Mouse (Mus musculus) yolk sac, embryonic 10.5 days (tissue): ENCODE results near the gene Ufsp1.

Source experiments
- DNase-seq: peaks from one replicate; pipeline ENCODE4 v3.0.0-alpha.2; 2017; ENCODE audit warnings: low spot score

The Ufsp1 gene

GRCm38 (mm10) chr5:137334317-137334716 is 39.9 kb downstream of the Ufsp1 start:
- DNase-seq = no peak

GRCm38 (mm10) chr5:137335066-137335465 is 40.6 kb downstream of the Ufsp1 start:
- DNase-seq = no peak

DNA sequence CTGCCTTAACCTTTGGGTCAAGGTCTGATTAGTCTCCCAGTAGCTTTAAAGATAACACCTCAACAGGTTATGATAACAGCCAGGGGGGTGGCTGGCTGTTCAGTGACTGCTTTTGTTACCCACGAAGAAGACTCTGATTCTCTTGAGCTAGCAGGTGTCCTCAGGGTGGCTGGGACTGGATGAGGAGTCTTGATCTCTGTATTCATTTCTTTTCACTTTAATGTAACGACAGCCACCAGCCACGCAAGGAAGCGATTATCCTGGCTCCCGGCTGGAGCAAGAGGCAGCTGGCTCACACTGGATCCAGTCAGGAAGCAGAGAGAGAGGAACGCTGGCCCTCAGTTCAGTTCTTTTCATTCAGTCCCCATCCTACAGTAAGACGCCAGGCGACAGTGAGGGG is 42.8 kb downstream of the Ufsp1 start:
- peak; percentile 65 for DNase-seq

DNA sequence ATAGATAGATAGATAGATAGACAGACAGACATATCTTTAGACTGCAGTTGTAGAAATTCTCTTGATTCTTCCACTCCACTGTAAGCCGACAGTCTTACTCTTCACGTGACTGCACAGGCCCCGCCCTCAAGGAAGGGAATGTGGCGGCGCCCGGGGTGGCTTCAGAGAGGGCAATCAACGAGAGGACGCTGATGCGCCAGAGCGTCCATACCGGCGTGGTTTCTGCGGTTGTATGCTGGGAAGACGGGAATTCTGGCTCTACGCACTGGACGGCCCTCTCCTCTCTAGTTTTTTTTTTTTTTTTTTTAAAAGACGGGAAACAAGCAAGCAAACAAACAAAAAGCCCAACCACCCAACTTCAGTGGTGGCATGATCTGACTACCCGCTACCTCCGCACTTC is 43.8 kb downstream of the Ufsp1 start:
- peak; percentile 89 for DNase-seq

GRCm38 (mm10) chr5:137338663-137339289 is 44.3 kb downstream of the Ufsp1 start:
- DNase-seq = peak; percentile 39

DNA sequence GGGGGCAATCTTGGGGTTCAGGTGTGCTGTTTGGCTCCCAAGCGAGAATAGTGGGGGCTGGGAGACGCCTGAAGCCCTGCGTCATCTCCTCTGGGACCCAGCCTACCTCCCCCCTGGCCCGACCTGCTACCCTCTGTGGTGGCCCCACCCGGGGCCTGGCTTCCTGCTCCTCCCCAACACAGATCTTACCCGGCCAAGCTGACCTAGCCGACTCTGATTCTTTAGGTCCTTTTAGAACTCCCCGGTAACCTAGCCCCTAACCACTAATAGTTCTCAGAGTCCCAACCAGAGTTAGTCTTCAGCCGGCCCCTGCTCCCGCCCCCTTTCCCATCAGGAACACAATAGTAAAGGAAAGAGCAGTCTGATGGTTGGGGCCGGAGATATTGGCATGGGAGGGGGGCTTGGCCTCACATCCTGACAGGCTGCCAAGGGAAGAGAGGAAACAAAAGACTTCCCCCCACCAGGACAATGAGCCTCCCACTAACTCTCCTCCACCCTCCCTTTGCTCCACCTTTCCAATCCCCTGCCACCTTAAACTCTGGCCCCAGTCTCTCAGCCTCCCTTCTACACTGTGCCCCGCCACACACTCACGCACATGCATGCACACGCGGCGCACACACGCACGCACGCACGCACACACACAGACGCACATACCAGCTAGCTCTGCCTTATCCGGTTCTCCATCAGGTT is 45.0 kb downstream of the Ufsp1 start:
- peak; percentile 35 for DNase-seq

- DNase-seq = no peak
These were observed 45.8 kb downstream of the Ufsp1 start for GRCm38 (mm10) chr5:137340222-137340621.

DNA sequence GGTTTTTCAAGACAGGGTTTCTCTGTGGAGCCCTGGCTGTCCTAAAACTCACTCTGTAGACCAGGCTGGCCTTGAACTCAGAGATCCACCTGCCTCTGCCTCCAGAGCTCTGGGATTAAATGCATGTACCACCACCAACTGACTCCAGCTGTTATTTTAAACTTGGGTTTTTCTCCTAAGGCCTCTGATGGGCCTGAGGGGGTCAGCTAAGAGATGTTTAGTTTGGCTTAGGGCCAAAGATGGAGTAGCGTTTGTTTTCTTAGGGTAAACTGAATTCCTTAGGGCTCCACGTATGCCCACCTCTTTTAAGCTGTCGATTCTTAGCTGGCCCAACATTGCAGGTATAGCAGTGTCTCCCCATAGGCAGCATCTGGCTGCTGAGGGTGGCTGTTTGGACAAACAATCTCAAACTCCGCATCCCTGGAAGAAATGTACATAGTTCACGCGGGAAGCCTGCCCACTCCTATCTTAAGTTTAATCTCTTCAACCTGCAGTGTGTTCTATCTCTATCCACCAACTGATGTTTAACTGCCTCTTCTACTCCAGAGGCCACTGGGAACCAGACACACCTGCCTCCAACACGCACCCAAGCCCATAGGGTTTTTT is 48.1 kb downstream of the Ufsp1 start:
- no peak for DNase-seq

GRCm38 (mm10) chr5:137343412-137343811 is 49.0 kb downstream of the Ufsp1 start:
- DNase-seq = no peak

- no peak for DNase-seq
These were observed 49.4 kb downstream of the Ufsp1 start for GRCm38 (mm10) chr5:137343869-137344268.
